Mouse (Mus musculus): ENCODE data around the gene Gjc2. TPM values are rescaled to one million over a fixed set of nuclear protein-coding genes. Genes with fewer than 3 reads are reported as not detected.

Gene Gjc2
- total and polyA plus RNA-seq, 3 experiments: 0.45 to 0.72 (median 0.57) TPM

DNA sequence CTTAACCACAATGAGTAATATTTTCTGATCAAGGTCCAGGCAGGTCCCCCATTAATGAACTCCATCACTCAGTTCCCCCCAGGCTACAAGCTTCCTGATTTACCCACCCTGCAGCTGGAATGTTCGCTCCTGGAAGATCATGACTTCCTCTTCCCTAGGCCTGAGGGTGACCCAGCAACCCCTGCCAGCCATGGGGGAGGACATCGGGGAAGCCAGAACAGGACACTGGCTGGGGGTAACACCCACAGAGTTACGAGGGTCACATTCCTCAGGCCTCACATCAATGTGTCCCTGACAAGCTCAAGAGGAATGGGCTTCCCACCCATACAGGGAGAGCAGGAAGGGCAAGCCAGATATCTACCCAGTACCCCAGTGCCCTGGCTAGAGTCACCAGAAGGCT is 13.2 kb downstream of the Gjc2 start:
- H3K4me3 ChIP-seq: no peak overlapping the region
- no peak for DNase-seq
- no peaks in the 10 kb centered on the region for H3K36me3 ChIP-seq (ENCODE audit: control insufficient read depth, insufficient read depth, low read length)
- TF ChIP-seq CTCF (IDR thresholded peaks at IDR 0.05) (no peak), POLR2A (IDR thresholded peaks at IDR 0.05; ENCODE audit: insufficient read depth, low read depth, low read length) (no peak), EP300 (IDR thresholded peaks at IDR 0.05; ENCODE audit: insufficient read depth, low read depth, low read length) (no peak)
- H3K79me2 ChIP-seq (replicated peaks; ENCODE audit: control insufficient read depth, insufficient read depth, low read length): no peaks in the 10 kb centered on the region
- H3K9ac ChIP-seq (ENCODE audit: low read depth, low read length): no peak overlapping the region
- no peak overlapping the region for H3K27ac ChIP-seq
- no peaks in the 10 kb centered on the region for H3K4me1 ChIP-seq (ENCODE audit: control insufficient read depth, insufficient read depth, low read length)
- intact Hi-C loops (cut with DNase I): no loop called here
- WGBS: 33% methylated on average over 3 of the region's 3 CpGs
- no peaks in the 10 kb centered on the region for H3K27me3 ChIP-seq (ENCODE audit: control insufficient read depth, insufficient read depth, low read length)

DNA sequence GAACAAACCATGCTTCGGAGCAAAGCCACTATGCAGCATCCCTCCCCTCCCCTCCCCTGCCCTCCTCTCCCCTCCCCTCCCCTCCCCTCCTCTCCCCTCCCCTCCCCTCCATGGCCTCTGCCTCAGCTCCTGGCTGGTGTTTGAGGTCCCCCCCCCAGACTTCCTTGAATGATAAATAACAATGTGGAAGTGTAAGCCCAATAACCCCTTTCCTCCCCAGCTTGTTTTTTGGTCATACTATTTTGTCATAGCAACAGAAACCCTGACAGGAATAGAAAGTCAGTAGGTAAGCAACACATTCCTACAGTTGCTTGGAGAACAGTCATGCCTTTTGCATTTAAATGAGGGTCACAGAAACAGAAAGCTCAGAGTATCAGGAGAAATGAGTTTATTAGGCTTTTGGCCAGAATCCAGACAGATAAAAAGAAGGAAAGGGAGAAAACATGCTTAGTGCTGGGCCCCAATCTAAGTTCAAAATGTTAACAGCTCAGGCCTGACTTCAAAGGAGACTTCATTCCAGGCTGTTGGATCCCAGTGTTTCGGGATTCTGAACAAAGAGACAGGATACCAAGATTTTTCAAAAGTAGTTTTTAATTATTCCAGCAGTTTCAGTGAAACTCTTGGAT is 17.3 kb downstream of the Gjc2 start:
- Histone ChIP-seq H3K9ac (ENCODE audit: low read depth, low read length) (no peak overlapping the region), H3K27me3 (ENCODE audit: control insufficient read depth, insufficient read depth, low read length) (no peaks in the 10 kb centered on the region), H3K27ac (no peak overlapping the region), H3K4me3 (no peak overlapping the region), H3K79me2 (replicated peaks; ENCODE audit: control insufficient read depth, insufficient read depth, low read length) (no peaks in the 10 kb centered on the region), H3K36me3 (ENCODE audit: control insufficient read depth, insufficient read depth, low read length) (no peaks in the 10 kb centered on the region), H3K4me1 (ENCODE audit: control insufficient read depth, insufficient read depth, low read length) (peaks cover 9% of the 10 kb centered on the region)
- WGBS: 25% methylated on average over 2 of the region's 2 CpGs
- no peak for DNase-seq
- TF ChIP-seq EP300 (IDR thresholded peaks at IDR 0.05; ENCODE audit: insufficient read depth, low read depth, low read length) (no peak), CTCF (IDR thresholded peaks at IDR 0.05) (no peak), POLR2A (IDR thresholded peaks at IDR 0.05; ENCODE audit: insufficient read depth, low read depth, low read length) (no peak)
- intact Hi-C loops (cut with DNase I): no loop called here

DNA sequence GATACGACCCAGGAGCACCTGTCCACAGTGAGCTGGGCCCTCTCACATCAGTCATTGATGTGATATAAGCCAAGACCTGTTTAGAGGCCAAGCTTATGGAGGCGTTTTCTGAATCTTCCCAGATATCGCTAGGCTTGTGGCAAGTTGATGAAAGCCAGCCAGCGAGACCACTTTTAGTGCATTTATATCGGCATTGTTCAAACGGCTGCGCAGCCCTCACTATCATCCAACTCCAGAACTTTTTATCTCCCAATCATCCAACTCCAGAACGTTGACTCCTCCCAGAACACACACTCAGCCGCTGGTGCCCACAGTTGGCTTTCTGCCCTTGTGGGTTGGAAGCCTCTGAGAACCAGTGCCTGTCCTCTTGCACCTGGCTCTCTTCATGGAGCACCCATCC is 18.6 kb downstream of the Gjc2 start:
- Histone ChIP-seq H3K4me1 (ENCODE audit: control insufficient read depth, insufficient read depth, low read length) (peaks cover 9% of the 10 kb centered on the region), H3K36me3 (ENCODE audit: control insufficient read depth, insufficient read depth, low read length) (no peaks in the 10 kb centered on the region), H3K27me3 (ENCODE audit: control insufficient read depth, insufficient read depth, low read length) (no peaks in the 10 kb centered on the region), H3K27ac (peak overlapping the region; percentile 100), H3K4me3 (no peak overlapping the region), H3K9ac (ENCODE audit: low read depth, low read length) (no peak overlapping the region), H3K79me2 (replicated peaks; ENCODE audit: control insufficient read depth, insufficient read depth, low read length) (no peaks in the 10 kb centered on the region)
- TF ChIP-seq POLR2A (IDR thresholded peaks at IDR 0.05; ENCODE audit: insufficient read depth, low read depth, low read length) (no peak), CTCF (IDR thresholded peaks at IDR 0.05) (no peak), EP300 (IDR thresholded peaks at IDR 0.05; ENCODE audit: insufficient read depth, low read depth, low read length) (no peak)
- intact Hi-C loops (cut with DNase I): no loop called here
- peak in 1 of 2 experiments; percentile 22 for DNase-seq
- WGBS: 57% methylated on average over 9 of the region's 9 CpGs

DNA sequence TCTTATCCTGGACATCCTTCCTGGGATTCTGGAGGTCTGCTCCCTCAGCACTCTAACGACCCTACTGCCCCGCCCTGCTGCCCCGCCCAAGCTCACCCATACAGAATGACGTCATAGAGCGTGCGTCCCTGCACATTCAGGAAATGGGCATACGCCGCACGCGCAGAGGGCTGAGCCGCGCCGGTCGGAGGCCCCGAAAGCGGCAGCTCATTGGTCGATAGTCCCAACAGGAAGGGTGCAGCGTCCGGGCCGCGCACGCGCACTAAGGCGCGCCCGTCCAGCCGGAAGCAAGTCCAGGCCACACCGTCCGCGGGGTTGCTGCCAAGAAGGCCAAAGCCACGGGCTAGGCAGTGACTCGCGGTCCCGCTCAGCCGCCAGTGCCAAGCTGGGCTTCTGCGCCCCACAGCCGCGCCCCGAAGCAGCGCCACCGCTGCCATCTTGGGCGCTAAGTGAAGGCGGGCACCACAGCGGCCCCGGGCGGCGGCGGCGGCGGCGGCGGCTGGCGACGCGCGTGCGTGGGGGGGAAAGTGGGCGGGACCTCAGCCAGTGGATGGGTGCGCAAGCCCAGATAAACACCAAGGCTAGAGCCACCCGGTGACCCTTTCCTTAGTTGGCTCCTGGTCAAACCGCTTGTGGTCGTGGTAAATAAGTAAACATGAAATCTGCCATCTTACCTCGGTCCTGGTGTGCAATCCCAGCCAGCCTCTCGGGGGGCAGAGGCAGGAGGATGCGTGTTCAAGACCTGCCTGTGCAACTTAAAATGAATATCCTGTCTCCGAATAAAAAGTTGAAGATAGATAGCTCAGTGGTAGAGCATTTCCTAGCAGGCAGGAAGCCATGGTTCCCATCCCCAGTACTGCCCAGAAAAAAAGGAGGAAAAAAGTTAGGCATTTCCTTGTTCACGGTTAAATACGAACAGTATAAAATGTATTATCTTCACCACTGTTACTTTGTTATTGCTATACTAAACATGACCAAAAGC is 19.5 kb downstream of the Gjc2 start, which contains the start of gene Iba57:
Iba57 (minus strand) TSS at position 485 of the 982 bp plus-strand sequence.
- Histone ChIP-seq H3K4me1 (ENCODE audit: control insufficient read depth, insufficient read depth, low read length) (peaks cover 9% of the 10 kb centered on the region), H3K9ac (ENCODE audit: low read depth, low read length) (peak within 1 kb of the TSS; percentile 95), H3K79me2 (replicated peaks; ENCODE audit: control insufficient read depth, insufficient read depth, low read length) (no peaks in the 10 kb centered on the region), H3K4me3 (peak within 1 kb of the TSS; percentile 77), H3K36me3 (ENCODE audit: control insufficient read depth, insufficient read depth, low read length) (no peaks in the 10 kb centered on the region), H3K27ac (peak within 1 kb of the TSS; percentile 100), H3K27me3 (ENCODE audit: control insufficient read depth, insufficient read depth, low read length) (no peaks in the 10 kb centered on the region)
- intact Hi-C loops (cut with DNase I): loop anchor here (2.0 kb wide), 2 partner anchors 27 to 63 kb away; no protein-coding TSS in a partner anchor
- DNase-seq: peak; percentile 96 to 99
- WGBS: 2% methylated on average over 68 of the region's 68 CpGs
- TF ChIP-seq EP300 (IDR thresholded peaks at IDR 0.05; ENCODE audit: insufficient read depth, low read depth, low read length): peak; percentile 63
- peak; percentile 61 for TF ChIP-seq CTCF (IDR thresholded peaks at IDR 0.05)
- TF ChIP-seq POLR2A (IDR thresholded peaks at IDR 0.05; ENCODE audit: insufficient read depth, low read depth, low read length): peak; percentile 78

DNA sequence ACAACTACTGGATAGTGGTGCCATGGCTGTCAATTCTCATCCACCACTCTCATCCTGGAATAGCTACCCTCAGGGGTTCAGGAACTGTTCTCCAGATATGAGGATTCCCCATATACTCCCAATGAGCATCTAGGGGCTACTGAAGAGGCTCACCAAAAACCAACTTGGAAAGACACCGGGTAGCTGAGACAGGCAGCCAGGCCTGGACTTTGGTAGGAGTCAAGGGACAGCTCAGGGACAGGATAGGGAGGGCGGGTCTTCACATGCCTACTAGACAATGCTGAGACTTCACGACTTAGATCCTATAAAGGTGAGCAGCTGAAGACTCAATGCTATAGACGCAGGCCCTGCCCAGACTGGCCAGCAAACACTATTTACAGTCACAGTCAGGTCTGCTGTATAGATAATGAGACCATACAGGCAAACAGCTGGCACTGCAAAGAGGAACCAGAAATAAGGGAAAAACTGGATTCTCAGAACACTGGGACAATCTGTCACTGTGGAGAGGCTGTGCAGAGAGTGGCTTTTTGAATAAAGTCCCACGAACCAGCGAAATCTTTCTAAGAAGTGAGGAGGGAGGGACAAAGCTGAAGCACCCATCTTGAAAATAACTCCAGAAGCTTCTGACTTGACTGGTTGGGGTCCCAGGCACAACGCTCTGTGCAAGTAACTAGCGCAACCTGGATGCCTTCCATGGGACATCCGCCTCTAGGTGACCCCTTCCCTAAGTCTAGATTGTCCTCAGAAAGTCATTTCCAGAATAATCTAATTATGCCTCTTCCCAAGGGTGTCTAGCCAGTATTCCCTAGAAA is 20.4 kb downstream of the Gjc2 start:
- H3K27me3 ChIP-seq (ENCODE audit: control insufficient read depth, insufficient read depth, low read length): no peaks in the 10 kb centered on the region
- WGBS: 44% methylated on average over 9 of the region's 9 CpGs
- peaks cover 9% of the 10 kb centered on the region for H3K4me1 ChIP-seq (ENCODE audit: control insufficient read depth, insufficient read depth, low read length)
- H3K27ac ChIP-seq: peak overlapping the region; percentile 100
- no peaks in the 10 kb centered on the region for H3K79me2 ChIP-seq (replicated peaks; ENCODE audit: control insufficient read depth, insufficient read depth, low read length)
- H3K36me3 ChIP-seq (ENCODE audit: control insufficient read depth, insufficient read depth, low read length): no peaks in the 10 kb centered on the region
- H3K4me3 ChIP-seq: peak overlapping the region; percentile 77
- no peak overlapping the region for H3K9ac ChIP-seq (ENCODE audit: low read depth, low read length)
- DNase-seq: peak in 1 of 2 experiments; percentile 24
- TF ChIP-seq POLR2A (IDR thresholded peaks at IDR 0.05; ENCODE audit: insufficient read depth, low read depth, low read length) (no peak), EP300 (IDR thresholded peaks at IDR 0.05; ENCODE audit: insufficient read depth, low read depth, low read length) (no peak), CTCF (IDR thresholded peaks at IDR 0.05) (no peak)
- intact Hi-C loops (cut with DNase I): loop anchor here (2.0 kb wide), 2 partner anchors 28 to 64 kb away; no protein-coding TSS in a partner anchor

All from heart, adult 2 months (tissue).